15 mouse cellular contexts compared by ENCODE assay signal in genomic region chr10:9860022-9860421, GRCm38 (mm10).
"Had no signal": no experiment of that assay in that cellular context is flagged by ENCODE, and none has a peak within 500 bp of the region (broad histone marks: within the 10 kb centered on the region; RNA-seq: fewer than 3 reads in every experiment).

No protein-coding gene starts in this region.

- H3K4me2 ChIP-seq: neural tube, embryonic 13.5 days; neural tube, embryonic 15.5 days; stomach, embryonic 15.5 days had no signal

- H3K27me3 ChIP-seq: neural tube, embryonic 13.5 days; neural tube, embryonic 15.5 days; stomach, embryonic 15.5 days had no signal

- H3K9ac ChIP-seq: neural tube, embryonic 13.5 days; neural tube, embryonic 15.5 days; stomach, embryonic 15.5 days had no signal

- H3K4me1 ChIP-seq: neural tube, embryonic 13.5 days; neural tube, embryonic 15.5 days; stomach, embryonic 15.5 days had no signal

- H3K4me3 ChIP-seq: neural tube, embryonic 13.5 days; neural tube, embryonic 15.5 days; stomach, embryonic 15.5 days had no signal

- H3K27ac ChIP-seq: neural tube, embryonic 13.5 days; neural tube, embryonic 15.5 days; stomach, embryonic 15.5 days; stomach, postnatal 0 days had no signal

- H3K9me3 ChIP-seq: neural tube, embryonic 13.5 days; neural tube, embryonic 15.5 days; stomach, embryonic 15.5 days had no signal

- DNase-seq: right cerebral cortex, adult 18-20 months; right cerebral cortex, postnatal 14 days; right cerebral cortex, postnatal 25 days; right cerebral cortex, postnatal 4 days; spleen, adult 18-20 months; thymus, adult 18-20 months; thymus, adult 2 months; thymus, postnatal 14 days; thymus, postnatal 25 days; thymus, postnatal 36 days; thymus, postnatal 4 days had no signal
